In genomic region chr7:110313392-110314055, GRCm38 (mm10) we compare ENCODE assay signal across 12 mouse cellular contexts.
A peak's percentile ranks its signal among the peaks of the same experiment; 100 is the strongest.
DNase-seq lines count a peak whose midpoint lies in the region; ATAC-seq lines count a peak whose summit lies in the region.
"Had no signal": no experiment of that assay in that cellular context is flagged by ENCODE, and none has a peak within 500 bp of the region (broad histone marks: within the 10 kb centered on the region; RNA-seq: fewer than 3 reads in every experiment).

No protein-coding gene starts in this region.

- H3K9ac ChIP-seq in liver, embryonic 15.5 days, result no peak overlapping the region
- H3K9ac ChIP-seq: embryonic facial prominence, embryonic 12.5 days; heart, embryonic 13.5 days had no signal

- H3K4me3 ChIP-seq in liver, embryonic 15.5 days (replicated peaks), result no peak overlapping the region
- H3K4me3 ChIP-seq: embryonic facial prominence, embryonic 12.5 days; heart, embryonic 13.5 days had no signal

- DNase-seq in lung, adult 18-20 months, result peak; percentile 10 to 18
- DNase-seq in lung, postnatal 10 days, result no peak
- peak; percentile 81 for DNase-seq in Muller cell, postnatal 12 days (ENCODE audit: inconsistent ontology term)
- DNase-seq in splenic B cell, adult 2 months (ENCODE audit: low read depth, low spot score), result peak; percentile 52
- DNase-seq in left cerebral cortex, postnatal 4 days, result no peak
- no peak for DNase-seq in kidney, postnatal 4 days
- DNase-seq: adrenal gland, adult 8-10 months had no signal

- no peaks in the 10 kb centered on the region for H3K27me3 ChIP-seq in liver, embryonic 15.5 days
- H3K27me3 ChIP-seq in splenic B cell, adult 2 months (ENCODE audit: control insufficient read depth, insufficient read depth, low read length, poor library complexity, severe bottlenecking), result no peaks in the 10 kb centered on the region
- H3K27me3 ChIP-seq: embryonic facial prominence, embryonic 12.5 days; heart, embryonic 13.5 days had no signal

- H3K4me1 ChIP-seq in liver, embryonic 15.5 days (replicated peaks), result no peaks in the 10 kb centered on the region
- H3K4me1 ChIP-seq: embryonic facial prominence, embryonic 12.5 days; heart, embryonic 13.5 days had no signal

- peak; percentile 28; the same call in 1 of the 2 replicates for ATAC-seq in liver, embryonic 15.5 days (ENCODE audit: insufficient read depth)
- ATAC-seq: midbrain, embryonic 16.5 days had no signal

- intact Hi-C loops in left cerebral cortex, postnatal 4 days (cut with DNase I), result no loop called here

- peaks cover 12% of the 10 kb centered on the region for H3K36me3 ChIP-seq in liver, embryonic 15.5 days (replicated peaks)
- no peaks in the 10 kb centered on the region for H3K36me3 ChIP-seq in splenic B cell, adult 2 months (ENCODE audit: control insufficient read depth, insufficient read depth, low read length, poor library complexity, severe bottlenecking)
- H3K36me3 ChIP-seq: G1E had no signal

- H3K9me3 ChIP-seq in liver, embryonic 15.5 days (replicated peaks), result no peaks in the 10 kb centered on the region
- H3K9me3 ChIP-seq: embryonic facial prominence, embryonic 12.5 days; G1E had no signal

- no peak overlapping the region for H3K4me2 ChIP-seq in liver, embryonic 15.5 days
- H3K4me2 ChIP-seq: embryonic facial prominence, embryonic 12.5 days; heart, embryonic 13.5 days had no signal

- 22% methylated on average over 9 of the region's 9 CpGs for WGBS in liver, embryonic 15.5 days (ENCODE audit: insufficient replicate concordance)

- no peak overlapping the region for H3K27ac ChIP-seq in liver, embryonic 15.5 days (replicated peaks)
- H3K27ac ChIP-seq: embryonic facial prominence, embryonic 12.5 days; heart, embryonic 13.5 days had no signal

Comparison
In these comparisons a context has a peak if more than half of its experiments do, and no peak if none do; other contexts are left out.
1. DNase-seq: peak in lung, adult 18-20 months (2 of 2), Muller cell, postnatal 12 days (single experiment) and splenic B cell, adult 2 months (single experiment); none in lung, postnatal 10 days (single experiment), left cerebral cortex, postnatal 4 days (single experiment) and kidney, postnatal 4 days (0 of 2).